Mouse (Mus musculus): ENCODE data around the gene Ptprd. TPM values are rescaled to one million over a fixed set of nuclear protein-coding genes. Genes with fewer than 3 reads are reported as not detected.

Ptprd gene
- total and polyA plus RNA-seq, 3 experiments: not detected

GRCm38 (mm10) chr4:76438496-76439079 is 1773.2 kb downstream of the Ptprd start:
- Histone ChIP-seq H3K9me3 (replicated peaks; ENCODE audit: insufficient read depth, low read length) (no peaks in the 10 kb centered on the region), H3K79me2 (ENCODE audit: control insufficient read depth, insufficient read depth, low read length, poor library complexity) (no peaks in the 10 kb centered on the region), H3K9ac (ENCODE audit: control insufficient read depth, low read depth, low read length, poor library complexity, severe bottlenecking) (no peak overlapping the region), H3K4me1 (ENCODE audit: control insufficient read depth in 1 of 2, insufficient read depth in 2 of 2, low read length in 2 of 2) (no peaks in the 10 kb centered on the region), H3K4me3 (ENCODE audit: control insufficient read depth in 1 of 2, insufficient read depth in 1 of 2, low read depth in 2 of 2, low read length in 2 of 2) (no peak overlapping the region), H3K27ac (ENCODE audit: control insufficient read depth, low read depth, low read length) (no peak overlapping the region), H3K27me3 (ENCODE audit: control insufficient read depth in 1 of 2, insufficient read depth in 2 of 2, low read length in 2 of 2) (no peaks in the 10 kb centered on the region), H3K36me3 (ENCODE audit: control insufficient read depth in 1 of 2, insufficient read depth in 2 of 2, low read length in 2 of 2) (no peaks in the 10 kb centered on the region)
- no peak for TF ChIP-seq USF2 (IDR thresholded peaks at IDR 0.05; ENCODE audit: borderline replicate concordance in 1 of 2, insufficient read depth in 1 of 2, low read depth in 1 of 2, low read length in 2 of 2)
- TF ChIP-seq CHD1 (IDR thresholded peaks at IDR 0.05; ENCODE audit: low read depth, low read length): no peak
- TF ChIP-seq MYB (IDR thresholded peaks at IDR 0.05; ENCODE audit: low read depth, low read length): no peak
- no peak for TF ChIP-seq TBP (IDR thresholded peaks at IDR 0.05; ENCODE audit: low read depth, low read length)
- DNase-seq (ENCODE audit: low read depth, low spot score): no peak

GRCm38 (mm10) chr4:76438068-76438467 is 1773.7 kb downstream of the Ptprd start:
- Histone ChIP-seq H3K27ac (ENCODE audit: control insufficient read depth, low read depth, low read length) (no peak overlapping the region), H3K9me3 (replicated peaks; ENCODE audit: insufficient read depth, low read length) (no peaks in the 10 kb centered on the region), H3K79me2 (ENCODE audit: control insufficient read depth, insufficient read depth, low read length, poor library complexity) (no peaks in the 10 kb centered on the region), H3K4me1 (ENCODE audit: control insufficient read depth in 1 of 2, insufficient read depth in 2 of 2, low read length in 2 of 2) (no peaks in the 10 kb centered on the region), H3K9ac (ENCODE audit: control insufficient read depth, low read depth, low read length, poor library complexity, severe bottlenecking) (no peak overlapping the region), H3K4me3 (ENCODE audit: control insufficient read depth in 1 of 2, insufficient read depth in 1 of 2, low read depth in 2 of 2, low read length in 2 of 2) (no peak overlapping the region), H3K36me3 (ENCODE audit: control insufficient read depth in 1 of 2, insufficient read depth in 2 of 2, low read length in 2 of 2) (no peaks in the 10 kb centered on the region), H3K27me3 (ENCODE audit: control insufficient read depth in 1 of 2, insufficient read depth in 2 of 2, low read length in 2 of 2) (no peaks in the 10 kb centered on the region)
- no peak for DNase-seq (ENCODE audit: low read depth, low spot score)
- no peak for TF ChIP-seq CHD2 (IDR thresholded peaks at IDR 0.05; ENCODE audit: low read length)

GRCm38 (mm10) chr4:76435920-76436319 is 1775.8 kb downstream of the Ptprd start:
- Histone ChIP-seq H3K27me3 (ENCODE audit: control insufficient read depth in 1 of 2, insufficient read depth in 2 of 2, low read length in 2 of 2) (no peaks in the 10 kb centered on the region), H3K9ac (ENCODE audit: control insufficient read depth, low read depth, low read length, poor library complexity, severe bottlenecking) (no peak overlapping the region), H3K4me3 (ENCODE audit: control insufficient read depth in 1 of 2, insufficient read depth in 1 of 2, low read depth in 2 of 2, low read length in 2 of 2) (no peak overlapping the region), H3K36me3 (ENCODE audit: control insufficient read depth in 1 of 2, insufficient read depth in 2 of 2, low read length in 2 of 2) (no peaks in the 10 kb centered on the region), H3K27ac (ENCODE audit: control insufficient read depth, low read depth, low read length) (no peak overlapping the region), H3K4me1 (ENCODE audit: control insufficient read depth in 1 of 2, insufficient read depth in 2 of 2, low read length in 2 of 2) (no peaks in the 10 kb centered on the region), H3K9me3 (replicated peaks; ENCODE audit: insufficient read depth, low read length) (no peaks in the 10 kb centered on the region), H3K79me2 (ENCODE audit: control insufficient read depth, insufficient read depth, low read length, poor library complexity) (no peaks in the 10 kb centered on the region)
- no peak for TF ChIP-seq RCOR1 (IDR thresholded peaks at IDR 0.05; ENCODE audit: low read depth, low read length)
- no peak for TF ChIP-seq HCFC1 (IDR thresholded peaks at IDR 0.05; ENCODE audit: low read depth, low read length)
- TF ChIP-seq TAL1 (IDR thresholded peaks at IDR 0.05; ENCODE audit: low read length): no peak
- no peak for TF ChIP-seq ETS1 (IDR thresholded peaks at IDR 0.05; ENCODE audit: low read depth, low read length)
- TF ChIP-seq POLR2AphosphoS5 (IDR thresholded peaks at IDR 0.05; ENCODE audit: borderline replicate concordance, low read depth, low read length): no peak
- no peak for TF ChIP-seq MYC (IDR thresholded peaks at IDR 0.05; ENCODE audit: low read depth, low read length)
- TF ChIP-seq MEF2A (IDR thresholded peaks at IDR 0.05; ENCODE audit: extremely low read depth, insufficient replicate concordance, low read depth, low read length, poor library complexity, severe bottlenecking): no peak
- TF ChIP-seq MYB (IDR thresholded peaks at IDR 0.05; ENCODE audit: low read depth, low read length): no peak
- TF ChIP-seq MAFK (IDR thresholded peaks at IDR 0.05; ENCODE audit: borderline replicate concordance, low read depth, low read length): no peak
- no peak for TF ChIP-seq RAD21 (IDR thresholded peaks at IDR 0.05; ENCODE audit: low read depth, low read length)
- no peak for TF ChIP-seq MAX (IDR thresholded peaks at IDR 0.05; ENCODE audit: low read length)
- TF ChIP-seq ZKSCAN1 (IDR thresholded peaks at IDR 0.05; ENCODE audit: low read depth, low read length): no peak
- TF ChIP-seq ZMIZ1 (IDR thresholded peaks at IDR 0.05; ENCODE audit: low read depth, low read length): no peak
- no peak for TF ChIP-seq MXI1 (IDR thresholded peaks at IDR 0.05; ENCODE audit: low read depth, low read length)
- no peak for TF ChIP-seq GABPA (IDR thresholded peaks at IDR 0.05; ENCODE audit: low read depth, low read length)
- TF ChIP-seq NELFE (IDR thresholded peaks at IDR 0.05; ENCODE audit: low read depth, low read length): no peak
- no peak for TF ChIP-seq ZNF384 (IDR thresholded peaks at IDR 0.05; ENCODE audit: low read depth, low read length)
- TF ChIP-seq KAT2A (conservative IDR thresholded peaks at IDR 0.05; ENCODE audit: low read depth, low read length): no peak
- TF ChIP-seq SIN3A (IDR thresholded peaks at IDR 0.05; ENCODE audit: low read length): no peak
- no peak for TF ChIP-seq TCF12 (IDR thresholded peaks at IDR 0.05; ENCODE audit: low read depth, low read length)
- no peak for DNase-seq (ENCODE audit: low read depth, low spot score)

All from MEL (cell line).